Comparison of ENCODE assay signal across 11 mouse cellular contexts in the genomic region with DNA sequence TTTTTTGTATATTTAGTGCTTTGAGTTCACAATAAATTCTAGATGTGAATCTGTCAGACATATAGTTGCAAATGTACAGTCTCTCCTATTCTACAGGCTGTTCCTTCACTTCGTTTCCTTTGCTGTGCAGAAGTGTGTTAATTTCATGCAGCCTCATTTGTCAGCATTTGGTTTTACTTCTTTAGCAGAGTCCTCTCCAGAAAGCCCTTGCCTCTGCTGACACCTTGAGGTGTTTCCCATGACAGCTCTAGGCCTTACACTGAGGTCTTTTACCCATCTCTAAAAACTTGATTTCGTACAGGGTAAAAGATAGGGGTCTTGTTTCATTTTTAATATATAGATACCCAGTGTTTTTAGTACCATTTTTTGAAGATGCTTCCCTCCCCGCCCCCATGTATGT.
"Had no signal": no experiment of that assay in that cellular context is flagged by ENCODE, and none has a peak within 500 bp of the region (broad histone marks: within the 10 kb centered on the region; RNA-seq: fewer than 3 reads in every experiment).

No protein-coding gene starts in this region.

- H3K27ac ChIP-seq: limb, embryonic 10.5 days; liver, embryonic 15.5 days; neural tube, embryonic 12.5 days; stomach, postnatal 0 days had no signal

- H3K4me3 ChIP-seq: limb, embryonic 10.5 days; liver, embryonic 15.5 days; neural tube, embryonic 12.5 days had no signal

- DNase-seq: kidney, postnatal 25 days; lung, adult 2 months; lung, postnatal 36 days; midbrain, embryonic 14.5 days; thymus, postnatal 14 days had no signal

- H3K4me1 ChIP-seq: limb, embryonic 10.5 days; liver, embryonic 15.5 days; neural tube, embryonic 12.5 days had no signal

- H3K27me3 ChIP-seq: liver, embryonic 15.5 days; neural tube, embryonic 12.5 days had no signal

- H3K36me3 ChIP-seq: limb, embryonic 10.5 days; liver, embryonic 15.5 days; neural tube, embryonic 12.5 days had no signal

- ATAC-seq: lung, postnatal 0 days had no signal

- H3K4me2 ChIP-seq: liver, embryonic 11.5 days; liver, embryonic 15.5 days; neural tube, embryonic 12.5 days had no signal

- H3K9me3 ChIP-seq: limb, embryonic 10.5 days; liver, embryonic 15.5 days; neural tube, embryonic 12.5 days had no signal

- H3K9ac ChIP-seq: liver, embryonic 15.5 days; neural tube, embryonic 12.5 days had no signal
